Mouse (Mus musculus) G1E-ER4 (cell line): ENCODE data around the gene Pml. TPM values are rescaled to one million over a fixed set of nuclear protein-coding genes. Genes with fewer than 3 reads are reported as not detected.

Experiments used
- GATA1 ChIP-seq: IDR thresholded peaks from one replicate; pipeline ENCODE4 v1.8.0; 2012; ENCODE audit warnings: low read length, inconsistent platforms
- polyA plus RNA-seq: library from polyadenylated mRNA; stranded (reverse); fragments of >175 nt; gene quantifications from 2 replicates; pipeline ENCODE4 v1.2.3, GENCODE M21; 2012

Pml gene
- polyA plus RNA-seq, 1 experiment, result 193 TPM

DNA sequence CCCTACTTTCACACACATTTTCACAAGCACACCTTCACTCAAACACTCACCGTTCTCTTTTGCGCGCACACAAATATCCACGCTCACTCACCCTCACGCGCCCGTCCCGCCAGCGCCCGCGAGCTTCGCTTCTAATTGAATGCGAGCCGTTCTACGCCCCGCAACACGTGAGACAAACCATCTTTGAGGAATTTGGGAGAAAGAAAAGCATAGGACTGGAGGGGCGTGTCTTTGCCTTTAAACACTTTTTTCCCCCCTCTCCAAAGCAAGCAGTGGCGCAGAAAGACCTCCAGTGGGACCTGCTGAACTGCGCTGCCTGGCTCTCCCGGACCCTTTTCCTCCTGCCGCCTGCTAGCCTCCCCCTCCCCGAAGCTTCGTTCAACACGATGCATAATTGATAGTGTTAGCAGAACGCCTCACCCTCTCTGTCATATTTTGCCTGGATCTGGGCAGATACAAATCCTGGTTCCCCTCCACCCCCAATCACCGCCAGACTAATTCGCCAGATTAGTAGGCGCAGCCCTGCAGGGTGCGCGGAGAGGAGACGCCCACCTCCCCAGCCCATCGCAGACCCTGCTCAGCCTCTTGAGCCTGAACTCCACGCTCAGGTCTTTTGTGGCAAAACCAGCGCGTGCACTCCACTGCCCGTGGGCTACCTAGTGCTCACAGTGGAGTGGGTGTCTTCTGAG lies 47.6 kb downstream of the Pml start:
- TF ChIP-seq GATA1, result no peak

DNA sequence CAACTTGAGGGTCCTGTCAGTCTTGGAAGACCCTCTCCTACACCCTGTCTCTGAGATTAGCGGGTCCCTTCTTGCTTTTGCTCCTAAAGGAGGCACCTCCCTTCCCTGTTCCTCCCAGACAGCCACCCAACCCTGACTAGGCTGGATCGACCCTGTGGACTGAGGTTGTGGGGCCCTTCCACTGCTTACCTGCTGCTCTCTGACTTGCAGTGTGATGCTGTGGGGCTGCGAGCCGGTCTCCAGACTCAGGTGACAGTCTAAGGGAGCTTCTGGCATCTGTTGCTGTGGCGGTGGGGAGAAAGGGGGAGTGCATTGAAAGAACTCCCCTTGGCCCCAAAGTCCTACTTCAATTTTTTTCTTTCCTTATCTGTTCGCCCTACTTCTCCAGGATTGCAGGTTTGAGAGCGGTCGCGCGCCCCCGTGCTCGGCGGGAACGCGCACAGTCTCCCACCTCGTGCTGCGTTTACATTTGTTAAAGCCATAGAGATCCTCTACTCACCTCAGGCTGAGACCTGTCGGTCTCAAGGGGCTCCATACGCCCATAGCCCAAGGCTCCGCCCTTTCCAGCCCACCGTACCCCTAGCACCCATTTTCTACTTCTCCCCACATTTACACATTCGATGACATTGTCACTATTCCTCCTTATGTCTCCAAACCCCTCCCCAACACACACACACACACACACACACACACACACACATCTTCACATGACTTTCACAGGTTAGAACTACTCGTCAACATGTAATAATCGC lies 48.3 kb downstream of the Pml start:
- TF ChIP-seq GATA1, result no peak

DNA sequence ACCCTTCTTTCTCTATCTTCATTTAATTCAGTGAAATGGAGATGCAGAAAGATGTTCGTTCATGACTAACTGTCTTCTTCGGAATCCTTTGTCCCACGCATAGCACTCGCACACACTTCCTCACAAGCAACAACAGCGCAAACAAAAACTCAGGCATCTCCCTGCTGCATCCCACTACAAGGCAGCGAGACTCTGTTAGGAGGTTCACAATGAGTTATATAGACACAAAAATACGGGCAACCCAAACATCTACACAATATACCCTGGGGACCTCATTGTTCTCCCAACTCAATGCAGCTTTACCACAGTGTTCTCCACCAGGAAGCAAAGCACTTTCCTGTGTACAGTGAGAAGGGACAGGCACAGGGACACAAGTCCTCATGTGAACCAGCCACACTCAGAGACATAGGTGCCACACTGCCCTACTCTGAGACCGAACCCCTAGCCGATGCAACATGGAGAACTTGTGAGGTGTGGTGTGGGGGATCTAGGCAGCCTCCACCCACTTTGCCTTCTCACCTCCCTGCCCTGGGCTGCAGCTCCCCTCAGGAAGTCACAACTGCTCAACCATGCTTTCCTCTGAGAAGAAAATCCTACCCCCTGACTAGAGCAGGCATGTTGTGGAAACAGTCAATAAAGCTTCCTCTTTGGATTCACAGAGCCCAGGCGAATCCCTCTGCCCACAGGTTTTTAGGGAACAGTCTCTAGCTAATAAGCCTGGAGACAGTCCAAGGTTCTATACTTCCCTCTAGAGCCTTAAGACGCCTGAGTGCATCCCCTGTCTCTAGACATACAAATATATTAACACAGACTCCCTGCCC lies 49.1 kb downstream of the Pml start:
- TF ChIP-seq GATA1, result no peak

DNA sequence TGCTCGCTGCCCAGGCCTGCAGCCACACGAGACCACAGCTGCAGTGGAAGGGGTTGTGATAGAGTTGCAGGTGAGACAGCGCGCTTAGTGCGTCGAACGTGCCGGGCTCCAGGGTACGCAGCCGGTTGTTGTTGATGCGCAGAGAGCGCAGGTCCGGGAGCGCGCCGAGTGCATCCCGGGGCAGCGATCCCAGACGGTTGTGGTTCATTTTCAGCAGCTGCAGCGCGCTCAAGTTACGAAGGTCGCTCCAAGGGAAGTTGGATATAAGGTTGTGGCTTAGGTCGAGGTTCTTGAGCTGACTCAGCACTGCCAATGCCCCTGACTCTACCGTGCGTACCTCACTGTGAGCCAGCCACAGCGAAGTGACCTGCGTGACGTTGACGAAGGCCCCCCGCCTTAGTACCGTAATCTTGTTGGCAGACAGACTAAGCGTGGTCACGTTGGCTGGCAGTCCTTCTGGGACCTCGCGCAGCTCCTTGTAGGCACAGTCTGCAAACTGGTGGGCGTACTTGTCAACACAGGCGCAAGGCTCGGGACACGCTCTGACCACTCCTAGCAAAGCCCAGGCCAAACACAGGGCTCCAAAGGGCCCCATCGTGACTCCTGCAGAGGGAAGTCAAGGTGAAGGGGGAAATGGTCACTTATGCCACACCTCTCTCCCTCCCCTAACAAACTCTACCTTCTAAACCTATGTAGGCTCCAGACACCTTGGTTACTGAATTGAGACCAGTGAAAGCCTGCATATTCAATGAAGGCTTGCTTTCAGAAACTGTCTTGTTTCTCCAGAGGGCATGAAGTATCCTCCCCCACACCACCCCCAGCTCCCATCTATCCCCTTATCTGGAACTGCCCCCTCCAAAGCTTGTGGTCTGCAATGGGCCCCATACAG lies 50.0 kb downstream of the Pml start:
- no peak for TF ChIP-seq GATA1

DNA sequence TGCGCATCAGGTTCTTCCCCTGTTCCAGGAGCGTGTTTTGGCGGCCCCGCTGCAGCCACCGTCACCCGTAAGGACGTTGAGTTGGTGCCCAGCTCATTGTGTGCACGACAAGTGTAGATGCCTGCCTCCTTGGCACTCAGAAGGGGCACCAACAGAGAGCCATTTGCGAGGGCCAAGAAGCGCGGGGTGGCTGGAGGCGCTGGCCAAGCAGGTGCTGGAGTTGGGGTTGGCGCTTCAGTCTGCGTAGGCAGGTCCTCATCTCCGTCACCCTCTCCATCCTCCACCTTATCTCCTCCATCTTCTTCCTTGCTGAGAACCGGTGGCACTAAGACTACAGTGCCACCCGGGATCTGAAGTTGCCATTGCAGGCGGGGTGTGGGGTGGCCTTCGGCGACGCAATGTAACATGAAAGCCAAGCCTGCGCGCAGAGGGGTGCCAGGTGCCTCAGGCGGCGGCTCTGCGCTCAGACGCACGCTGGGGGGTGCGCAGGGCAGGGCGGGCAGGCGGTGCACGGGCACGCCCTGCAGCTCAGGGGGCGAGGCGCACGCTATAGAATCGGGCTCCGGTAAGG lies 50.7 kb downstream of the Pml start:
- no peak for TF ChIP-seq GATA1

DNA sequence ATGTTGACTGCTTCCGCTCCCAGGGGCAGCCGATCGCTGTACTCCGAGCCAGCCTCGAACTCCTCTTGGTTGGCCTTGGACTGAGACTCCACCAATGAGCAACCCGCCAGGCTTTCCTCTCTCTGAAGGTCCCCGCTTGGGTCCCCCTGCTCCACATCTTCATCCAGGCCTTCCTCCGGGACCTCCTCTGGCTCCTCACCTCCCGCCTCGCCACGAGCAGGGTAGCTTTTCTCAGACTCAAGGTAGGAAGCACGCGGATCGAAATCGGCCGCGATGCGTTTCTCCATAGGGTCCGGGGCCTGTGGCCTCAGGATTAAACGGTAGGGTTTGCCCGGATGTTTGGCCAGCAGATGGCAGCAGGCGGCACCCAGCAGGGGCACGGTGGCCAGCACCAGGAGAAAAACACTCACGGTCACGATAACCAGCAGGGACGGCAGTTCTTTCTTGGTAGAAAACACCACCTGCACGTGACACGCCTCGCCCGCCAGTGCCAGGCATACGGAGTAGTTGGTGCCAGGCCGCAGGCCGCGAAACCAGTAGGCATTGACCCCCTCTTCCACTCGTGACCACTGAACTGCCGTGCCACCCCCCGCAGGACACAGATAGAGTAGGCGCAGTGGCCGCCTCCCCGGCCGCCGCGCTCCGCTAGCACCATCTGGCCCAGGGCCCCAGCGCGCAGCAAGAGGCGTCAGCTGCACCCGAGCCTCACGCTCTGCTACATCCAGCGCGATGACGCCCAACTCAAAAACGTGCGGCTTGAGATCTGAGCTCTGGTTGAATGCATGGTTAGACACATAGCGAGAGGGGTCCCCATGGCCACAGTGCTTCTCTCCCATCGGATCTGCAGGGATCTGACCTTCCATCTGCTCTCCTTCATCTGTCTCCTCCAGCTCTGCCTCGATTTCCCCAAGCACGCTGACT lies 51.5 kb downstream of the Pml start:
- TF ChIP-seq GATA1, result no peak

DNA sequence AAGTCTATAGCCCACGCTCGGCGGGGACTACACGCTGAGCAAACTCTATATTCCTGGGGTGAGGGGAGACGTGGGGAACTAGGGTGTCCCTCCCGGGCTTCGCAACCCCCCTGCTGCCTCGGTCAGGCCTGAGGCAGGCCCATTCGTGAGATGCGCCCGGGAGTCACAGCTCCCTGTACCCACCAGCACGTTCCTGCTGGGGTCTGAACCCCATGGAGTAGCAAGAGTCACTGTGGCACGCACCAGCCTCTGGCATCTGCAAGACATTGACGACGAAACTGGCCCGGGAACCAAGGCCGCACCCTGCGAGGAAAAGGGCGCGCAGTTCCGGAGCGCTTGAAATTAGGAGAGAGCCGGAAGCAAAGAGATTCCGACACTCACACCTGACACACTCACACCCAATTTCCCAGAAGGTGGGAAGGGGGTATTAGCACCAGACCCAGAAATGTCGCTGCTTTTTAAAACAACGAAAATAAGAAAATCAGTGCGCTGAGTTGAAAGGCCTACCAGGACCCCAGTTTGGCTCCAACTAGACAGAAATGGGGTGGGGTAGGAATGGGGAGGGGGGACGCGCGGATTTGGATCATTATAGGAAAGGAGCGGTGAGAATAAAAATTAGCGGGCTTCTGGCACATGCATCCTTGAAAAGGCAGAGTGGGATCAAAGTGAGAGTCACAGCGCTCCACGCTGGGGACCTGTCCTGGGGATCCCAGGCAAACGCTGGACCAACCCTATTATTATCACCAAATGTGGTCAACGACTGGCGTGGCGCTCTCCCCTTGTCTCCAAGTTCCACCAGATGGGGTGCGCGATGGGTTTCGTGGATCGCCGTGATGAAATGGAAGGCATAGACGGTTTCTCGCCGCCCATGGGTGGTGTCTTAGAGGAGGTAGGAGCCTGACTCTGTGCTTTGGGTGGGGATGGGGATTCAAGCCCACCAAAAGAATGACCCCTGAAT lies 52.7 kb downstream of the Pml start:
- no peak for TF ChIP-seq GATA1

DNA sequence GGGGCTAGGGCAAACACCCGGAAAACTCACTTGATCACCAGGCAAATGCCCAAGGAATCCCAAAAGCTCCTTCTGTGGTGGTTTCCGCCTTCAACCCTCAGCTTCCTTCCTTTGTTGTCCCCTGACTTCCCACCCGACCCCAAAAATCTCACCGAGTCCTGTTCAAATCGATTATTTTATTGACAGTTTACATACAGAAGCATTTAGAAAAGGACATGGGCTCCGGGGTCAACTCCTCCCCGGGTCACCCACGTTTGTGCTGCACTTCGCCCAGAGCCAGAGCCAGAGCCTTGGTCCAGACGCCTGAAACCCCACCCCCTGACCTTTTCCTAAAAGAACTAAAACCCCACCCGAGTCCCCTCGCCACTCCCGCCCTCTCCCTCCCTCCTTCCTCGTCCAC lies 53.4 kb downstream of the Pml start:
- no peak for TF ChIP-seq GATA1

DNA sequence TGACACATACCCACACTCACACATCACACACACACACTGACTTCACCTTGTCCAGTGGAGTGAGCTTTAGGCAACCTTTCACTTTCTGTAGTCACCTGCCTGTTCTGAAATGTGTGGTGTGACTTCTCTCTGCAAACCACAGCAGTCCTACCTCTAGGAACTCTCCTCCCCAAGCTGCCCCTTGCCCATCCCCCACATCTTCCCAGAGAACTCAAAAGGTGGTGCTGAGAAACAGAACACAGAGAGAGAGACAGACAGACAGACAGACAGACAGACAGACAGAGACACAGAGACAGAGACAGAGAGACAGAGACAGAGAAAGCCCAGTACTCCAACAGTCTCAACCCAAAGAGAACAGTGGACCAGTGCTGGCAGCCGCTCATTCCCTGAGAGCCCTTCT lies 53.9 kb downstream of the Pml start:
- TF ChIP-seq GATA1, result no peak

DNA sequence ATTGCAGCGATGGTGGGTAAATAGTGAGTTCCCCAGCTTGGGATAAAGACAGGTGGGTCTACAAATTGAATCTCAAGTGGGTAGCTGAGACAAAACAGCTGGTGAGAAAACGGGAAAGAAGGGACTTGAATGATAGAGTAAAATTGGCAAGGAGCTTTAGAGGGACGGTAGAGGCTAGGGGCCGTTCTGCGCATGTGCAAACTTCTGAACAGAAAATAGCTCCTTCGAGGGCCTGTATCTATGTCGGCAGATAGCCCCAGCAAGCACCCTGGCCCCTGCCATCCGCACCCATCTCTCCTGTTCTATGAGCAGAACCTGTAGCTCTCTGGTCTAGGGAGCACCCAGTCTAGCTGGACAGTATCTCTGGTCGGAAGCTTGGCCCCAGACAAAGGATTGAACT lies 55.4 kb downstream of the Pml start:
- TF ChIP-seq GATA1, result no peak

DNA sequence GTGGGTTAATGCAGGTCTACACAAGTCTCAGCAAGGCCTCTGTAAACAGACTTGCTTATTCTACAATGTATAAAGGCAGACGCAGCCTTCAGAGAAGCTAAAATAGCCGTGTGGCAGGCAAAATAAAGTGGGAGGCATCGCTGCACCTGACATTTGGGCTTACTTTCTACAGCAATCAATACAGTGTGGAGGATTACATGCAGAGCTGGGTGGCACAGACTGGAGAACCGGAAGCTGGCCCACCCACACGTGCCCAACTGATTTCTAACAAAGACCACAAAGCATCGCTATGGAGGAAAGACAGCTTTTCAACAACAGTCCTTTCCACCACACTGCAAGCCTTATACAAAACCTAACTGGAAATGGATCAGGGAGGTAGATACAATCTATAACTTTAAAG lies 65.1 kb downstream of the Pml start:
- no peak for TF ChIP-seq GATA1

DNA sequence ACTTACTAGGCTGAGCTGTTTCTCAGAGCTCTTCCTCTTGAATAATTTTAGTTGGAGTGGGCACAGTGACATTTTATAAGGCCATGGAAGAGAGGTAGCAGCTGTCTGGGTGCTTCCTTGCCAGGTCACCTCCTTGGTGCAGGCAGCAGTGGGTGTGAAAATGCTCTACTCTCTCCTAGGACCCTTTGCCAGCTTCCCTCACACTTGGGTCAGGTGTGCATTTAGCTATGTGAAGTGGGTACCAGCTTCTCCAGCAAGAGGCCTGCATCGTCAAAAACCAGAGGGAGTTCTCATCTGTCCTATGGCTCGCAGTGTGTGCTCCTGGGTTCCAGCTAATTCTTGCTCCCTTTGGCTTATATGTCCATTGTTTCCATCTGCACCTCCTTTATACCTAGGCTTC lies 70.2 kb downstream of the Pml start:
- no peak for TF ChIP-seq GATA1

DNA sequence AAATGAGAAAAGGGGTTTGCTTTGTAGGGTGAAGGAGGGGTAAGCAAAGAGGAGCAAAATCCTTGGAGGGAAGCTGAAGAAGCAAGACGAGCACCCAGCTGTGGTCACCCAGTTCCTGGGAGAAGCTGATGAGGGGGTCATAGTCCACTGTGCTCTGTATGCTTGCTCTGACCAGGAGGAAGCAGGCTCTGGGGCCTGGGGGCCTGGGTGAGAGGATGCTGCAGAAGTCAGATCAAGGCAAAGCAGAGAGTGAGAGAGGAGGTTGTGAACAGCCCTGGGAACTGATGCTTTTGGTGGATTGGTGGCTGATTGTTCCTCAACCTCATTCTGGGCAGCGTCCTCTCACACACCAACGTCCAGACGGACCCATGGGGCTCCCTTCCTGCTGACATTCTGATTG lies 72.4 kb downstream of the Pml start:
- TF ChIP-seq GATA1, result no peak
